Mouse (Mus musculus) heart, postnatal 14 days (tissue): ENCODE measurements around the gene Stil. TPM values are rescaled to one million over a fixed set of nuclear protein-coding genes. Genes with fewer than 3 reads are reported as not detected.
"Not testable (repeated sequence)": the region's sequence is repeated elsewhere in the genome, so short reads cannot be mapped to it uniquely, and the experiment has no call there.

Source experiments
- DNase-seq, 2 experiments: peaks; one replicate each; pipeline ENCODE4 v3.0.0; 2021 to 2022
- intact Hi-C: fragments of 180-260 bp; cut with DNase I; formaldehyde crosslinking; loops from one replicate; pipeline ENCODE4 v1.15.1; 2025
- long read RNA-seq, 2 experiments: library from polyadenylated mRNA; stranded (forward); transcript quantifications; one replicate each; pipeline ENCODE4 v2.0.0; 2021
- total RNA-seq, 2 experiments: library from RNA; stranded (reverse); gene quantifications; 2 replicates each; pipeline ENCODE4 v1.2.3; 2021

Stil gene
- total RNA-seq, result 1 to 10 TPM in 1 of 2 experiments, under 1 TPM in 1; 0.67 to 1.5 TPM
- long read RNA-seq, experiment 1, partial matches to known transcripts, result 1 of 1 reads
- long read RNA-seq, experiment 1, other reads (novel, unspliced or antisense), result 0 of 1 reads
- long read RNA-seq, experiment 2, result 0 reads

GRCm38 (mm10) chr4:114999773-115000428 lies at the start of gene Stil:
Gene Stil (plus strand): TSS chr4:115000159.
- intact Hi-C loops, result loop anchor here (5.0 kb wide), 1 partner anchor 87 kb away; the partner anchor contains the start of gene Pdzk1ip1
- DNase-seq, result peak; percentile 95 to 97

GRCm38 (mm10) chr4:114953172-114953571 lies 46.8 kb upstream of the Stil start:
- intact Hi-C loops, result no loop called here
- DNase-seq, result no peak

- intact Hi-C loops, result no loop called here
- peak in 1 of 2 experiments; percentile 10 for DNase-seq
These were observed 42.6 kb upstream of the Stil start for GRCm38 (mm10) chr4:114957403-114957802.

GRCm38 (mm10) chr4:114958231-114958630 lies 41.7 kb upstream of the Stil start:
- DNase-seq, result no peak
- intact Hi-C loops, result no loop called here

- intact Hi-C loops, result no loop called here
- DNase-seq, result no peak
These were observed 41.2 kb upstream of the Stil start for GRCm38 (mm10) chr4:114958786-114959185.

GRCm38 (mm10) chr4:114959533-114959932 lies 40.4 kb upstream of the Stil start:
- DNase-seq, result no peak
- intact Hi-C loops, result no loop called here

GRCm38 (mm10) chr4:114960881-114961280 lies 39.1 kb upstream of the Stil start:
- intact Hi-C loops, DNase-seq: not testable (repeated sequence)

- no peak for DNase-seq
These were observed 29.2 kb upstream of the Stil start for GRCm38 (mm10) chr4:114970736-114971135.

GRCm38 (mm10) chr4:114973229-114973740 lies 26.7 kb upstream of the Stil start:
- intact Hi-C loops, result no loop called here
- no peak for DNase-seq

More at GRCm38 (mm10) chr4:114970736-114971135, 29.2 kb upstream of the Stil start:
- intact Hi-C loops, result no loop called here

GRCm38 (mm10) chr4:114982619-114983018 lies 17.3 kb upstream of the Stil start:
- intact Hi-C loops, result loop anchor here (5.0 kb wide), 1 partner anchor 75 kb away; the partner anchor contains the start of gene Foxd2
- no peak for DNase-seq

- intact Hi-C loops, result loop anchor here (5.0 kb wide), 1 partner anchor 76 kb away; the partner anchor contains the start of gene Foxd2
- no peak for DNase-seq
These were observed 16.9 kb upstream of the Stil start for GRCm38 (mm10) chr4:114983020-114983419.

GRCm38 (mm10) chr4:114986211-114986590 lies 13.8 kb upstream of the Stil start:
- DNase-seq, result no peak
- intact Hi-C loops, result no loop called here

- intact Hi-C loops, result no loop called here
- peak; percentile 90 to 92 for DNase-seq
These were observed 13.1 kb upstream of the Stil start, which contains the start of gene Cmpk1 for GRCm38 (mm10) chr4:114986591-114987432. Gene Cmpk1 (minus strand): TSS chr4:114987241.

- intact Hi-C loops, result no loop called here
- DNase-seq, result no peak
These were observed 5.7 kb upstream of the Stil start for GRCm38 (mm10) chr4:114994218-114994617.

- DNase-seq, result peak; percentile 6 to 54
- intact Hi-C loops, result loop anchor here (5.0 kb wide), 1 partner anchor 90 kb away; the partner anchor contains the start of gene Pdzk1ip1
These were observed 2.9 kb upstream of the Stil start for GRCm38 (mm10) chr4:114997051-114997450.

- DNase-seq, result no peak
- intact Hi-C loops, result loop anchor here (5.0 kb wide), 1 partner anchor 88 kb away; the partner anchor contains the start of gene Pdzk1ip1
These were observed 550 bp upstream of the Stil start for GRCm38 (mm10) chr4:114999445-114999772.

GRCm38 (mm10) chr4:115000429-115000795 lies 453 bp downstream of the Stil start:
- intact Hi-C loops, result no loop called here
- no peak for DNase-seq

- intact Hi-C loops, result no loop called here
These were observed 14.3 kb downstream of the Stil start for GRCm38 (mm10) chr4:115014276-115014675.

GRCm38 (mm10) chr4:115019997-115020396 lies 20.0 kb downstream of the Stil start:
- intact Hi-C loops, result no loop called here
- DNase-seq, result no peak

More at GRCm38 (mm10) chr4:115014276-115014675, 14.3 kb downstream of the Stil start:
- no peak for DNase-seq

- intact Hi-C loops, result no loop called here
- DNase-seq, result no peak
These were observed 35.1 kb downstream of the Stil start for GRCm38 (mm10) chr4:115035043-115035442.

GRCm38 (mm10) chr4:115038242-115038641 lies 38.3 kb downstream of the Stil start:
- DNase-seq, result peak; percentile 44 to 66
- intact Hi-C loops, result loop anchor here (1.0 kb wide), 1 partner anchor 47 kb away; no protein-coding TSS in a partner anchor
